Mouse (Mus musculus) T-cell, adult 2 months (primary cell): Measurements from ENCODE around the gene Sdhaf4.

Experiments
- DNase-seq: peaks from one replicate; pipeline ENCODE4 v3.0.0; 2022; ENCODE audit warnings: low spot score

Gene Sdhaf4

DNA sequence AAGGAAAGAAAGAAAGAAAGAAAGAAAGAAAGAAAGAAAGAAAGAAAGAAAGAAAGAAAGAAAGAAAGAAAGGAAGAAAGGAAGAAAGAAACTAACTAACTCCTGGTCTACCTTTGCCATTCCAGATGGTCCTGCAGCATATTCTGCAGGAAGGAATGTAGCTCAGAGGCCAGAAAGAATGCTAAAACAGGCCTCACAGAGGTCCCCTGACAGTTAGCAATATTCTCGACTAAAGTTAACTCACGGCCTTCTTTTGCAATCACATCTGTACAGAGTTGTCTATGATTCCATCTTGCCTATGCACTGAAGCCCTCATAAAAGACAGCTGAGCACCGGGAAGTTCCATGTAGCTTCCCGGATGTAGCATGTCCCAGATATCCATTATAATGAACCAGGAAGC, 49.9 kb downstream of the Sdhaf4 start:
- DNase-seq = no peak

DNA sequence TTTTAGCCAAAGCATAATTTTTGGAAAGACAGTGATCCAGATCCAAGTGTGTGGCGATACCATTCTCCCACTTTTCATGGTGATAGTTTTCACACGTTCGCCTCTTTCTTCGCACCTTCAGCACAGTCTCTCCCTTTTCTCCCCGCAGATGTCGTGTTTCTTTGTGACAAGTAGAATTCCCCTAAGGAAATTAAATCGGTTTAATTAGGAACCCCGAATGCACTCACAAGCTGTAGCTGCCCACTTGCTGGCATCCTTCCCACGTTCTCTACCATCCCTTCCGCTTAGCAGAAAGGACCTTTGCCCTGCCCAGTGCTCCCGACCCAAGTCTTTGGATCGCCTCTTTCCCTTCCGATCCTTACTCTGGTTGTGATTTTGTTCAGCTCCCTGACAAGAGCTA, 51.5 kb downstream of the Sdhaf4 start:
- no peak for DNase-seq

DNA sequence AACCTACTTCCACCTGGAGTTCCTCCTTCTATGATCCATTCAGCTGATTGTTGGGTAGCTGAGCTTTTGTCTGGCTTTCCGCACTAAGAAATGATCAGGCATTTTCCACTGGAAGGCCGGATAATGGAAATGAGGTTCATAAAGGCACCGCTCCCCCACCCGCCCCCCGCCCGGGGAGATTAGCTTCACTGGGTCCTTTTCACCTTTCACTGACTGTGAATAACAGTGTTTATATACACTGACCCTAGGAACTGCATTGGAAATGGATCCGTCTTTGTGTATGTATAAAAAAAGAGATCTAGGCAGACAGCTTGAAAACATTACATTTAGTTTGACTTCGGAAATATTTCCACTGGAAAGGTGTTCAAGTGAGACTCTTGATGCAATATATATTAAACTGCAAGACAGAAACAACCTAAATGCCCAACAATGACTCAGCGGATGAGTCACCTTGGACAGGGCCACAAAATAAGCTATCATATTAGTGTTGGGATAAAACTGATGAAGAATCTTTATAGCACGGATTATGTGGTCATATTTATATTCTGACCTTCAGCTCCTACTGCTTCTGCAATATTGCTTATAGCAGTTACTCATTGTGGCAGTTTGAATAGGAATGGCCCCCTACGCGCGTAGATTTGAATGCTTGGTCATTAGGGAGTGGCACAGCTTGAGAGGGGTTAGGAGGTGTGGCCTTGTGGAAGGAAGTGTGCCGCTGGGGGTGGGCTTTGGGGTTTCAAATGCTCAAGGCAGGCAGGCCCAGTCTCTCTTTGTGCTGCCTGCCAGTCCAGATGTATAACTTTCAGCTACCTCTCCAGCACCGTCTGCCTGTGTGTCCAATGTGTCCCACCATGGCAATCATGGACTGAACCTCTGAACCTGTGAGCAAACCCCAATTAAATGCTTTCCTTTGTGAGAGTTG, 56.4 kb downstream of the Sdhaf4 start:
- DNase-seq = no peak

DNA sequence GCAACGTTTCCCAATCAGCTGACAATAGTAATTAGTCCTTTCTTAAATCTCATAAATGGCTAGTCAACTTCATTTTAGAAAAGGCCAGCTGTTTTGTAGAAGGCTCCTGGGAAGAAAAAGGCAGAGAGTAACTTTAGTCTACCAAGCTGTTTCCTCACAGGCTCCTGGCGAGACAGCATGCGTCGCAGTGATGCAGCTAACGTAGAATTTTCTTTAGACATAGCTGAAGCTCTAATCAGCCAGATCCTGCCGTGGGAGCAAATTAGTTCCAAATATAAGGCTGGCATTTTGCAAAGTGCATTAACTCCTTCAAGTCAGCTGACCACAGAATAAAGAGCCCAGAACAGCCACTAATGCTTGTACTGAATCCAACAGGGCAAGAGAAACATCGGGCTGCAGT, 57.2 kb downstream of the Sdhaf4 start:
- no peak for DNase-seq
